Mouse (Mus musculus): Measurements from ENCODE around the gene Armh3.

DNA sequence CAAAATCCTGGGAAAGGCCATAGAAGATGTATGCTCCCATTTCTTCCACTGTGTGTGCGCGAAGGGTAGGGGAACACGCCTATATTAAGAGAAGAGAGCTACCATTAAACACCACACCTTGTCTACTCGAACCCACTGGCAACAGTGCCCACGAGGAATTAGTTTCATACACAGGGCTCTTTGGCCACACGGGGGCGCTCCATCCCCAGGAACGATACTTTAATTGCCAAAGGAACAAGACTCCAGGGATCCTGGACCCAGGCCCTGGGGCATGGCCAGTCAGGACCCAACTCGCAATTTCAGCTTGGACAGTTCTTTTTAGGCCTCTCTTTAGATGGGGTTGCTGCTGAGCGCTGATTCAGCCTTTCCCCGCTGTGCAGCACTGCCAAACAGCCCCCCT, 185.0 kb downstream of the Armh3 start:
- TF ChIP-seq GATA1 (IDR thresholded peaks at IDR 0.05; ENCODE audit: borderline replicate concordance, low read length) (no peak), FLI1 (IDR thresholded peaks at IDR 0.05; ENCODE audit: low read length) (no peak)

Measured in megakaryocyte, embryonic 14.5 days (primary cell).